Mouse (Mus musculus): ENCODE results near the gene Alk. TPM values are rescaled to one million over a fixed set of nuclear protein-coding genes. Genes with fewer than 3 reads are reported as not detected.

Gene Alk
- polyA plus RNA-seq, 1 experiment from 2014 or later, result 0.07 TPM

- H3K9ac ChIP-seq (replicated peaks), result no peak overlapping the region
- H3K4me3 ChIP-seq (ENCODE audit: low read depth, low read length), result no peak overlapping the region
- no peaks in the 10 kb centered on the region for H3K36me3 ChIP-seq (replicated peaks; ENCODE audit: insufficient read depth, low read length)
- ATAC-seq (no peak), DNase-seq (no peak)
- H3K9me3 ChIP-seq (ENCODE audit: low read length), result no peaks in the 10 kb centered on the region
- H3K27ac ChIP-seq (ENCODE audit: low read depth), result no peak overlapping the region
- H3K4me2 ChIP-seq (ENCODE audit: low read depth, low read length), result no peak overlapping the region
- H3K4me1 ChIP-seq (ENCODE audit: insufficient read depth), result no peaks in the 10 kb centered on the region
- no peaks in the 10 kb centered on the region for H3K27me3 ChIP-seq (ENCODE audit: insufficient read depth, low read length)
- 36% methylated on average over 12 of the region's 12 CpGs for whole genome bisulfite sequencing (ENCODE audit: insufficient replicate concordance)
- no peak for TF ChIP-seq EP300 (IDR thresholded peaks at IDR 0.05; ENCODE audit: low read depth)
- no peak for TF ChIP-seq CTCF (IDR thresholded peaks at IDR 0.05; ENCODE audit: low read depth)
Measured at GRCm38 (mm10) chr17:72076306-72076921, 528.0 kb downstream of the Alk start.

DNA sequence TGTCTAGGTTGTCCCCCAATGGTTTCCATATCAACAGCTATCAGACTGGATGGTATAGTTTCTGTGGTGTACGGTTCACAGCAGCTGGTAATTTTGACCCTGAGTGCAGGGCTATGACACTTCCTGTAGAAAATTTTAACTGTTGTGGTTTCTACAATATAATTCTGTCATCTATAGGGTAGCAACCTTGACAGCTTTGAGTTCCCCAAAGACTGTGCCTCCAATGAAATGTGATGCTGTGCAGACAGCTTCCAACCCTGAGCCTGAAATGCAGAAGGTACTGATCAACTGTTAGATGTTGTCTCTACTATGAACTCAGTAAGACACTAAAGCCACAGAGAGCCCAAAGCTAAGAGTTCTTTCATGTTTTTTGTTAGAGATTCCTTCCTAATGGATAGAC lies 532.6 kb downstream of the Alk start:
- H3K36me3 ChIP-seq (replicated peaks; ENCODE audit: insufficient read depth, low read length), result no peaks in the 10 kb centered on the region
- no peak overlapping the region for H3K27ac ChIP-seq (ENCODE audit: low read depth)
- H3K4me1 ChIP-seq (ENCODE audit: insufficient read depth), result no peaks in the 10 kb centered on the region
- no peak overlapping the region for H3K9ac ChIP-seq (replicated peaks)
- WGBS (ENCODE audit: insufficient replicate concordance), result 41% methylated on average over 1 of the region's 1 CpGs
- no peak overlapping the region for H3K4me3 ChIP-seq (ENCODE audit: low read depth, low read length)
- no peaks in the 10 kb centered on the region for H3K27me3 ChIP-seq (ENCODE audit: insufficient read depth, low read length)
- DNase-seq (no peak), ATAC-seq (no peak)
- TF ChIP-seq CTCF (IDR thresholded peaks at IDR 0.05; ENCODE audit: low read depth), result no peak
- no peak for TF ChIP-seq EP300 (IDR thresholded peaks at IDR 0.05; ENCODE audit: low read depth)
- H3K4me2 ChIP-seq (ENCODE audit: low read depth, low read length), result no peak overlapping the region
- no peaks in the 10 kb centered on the region for H3K9me3 ChIP-seq (ENCODE audit: low read length)

DNA sequence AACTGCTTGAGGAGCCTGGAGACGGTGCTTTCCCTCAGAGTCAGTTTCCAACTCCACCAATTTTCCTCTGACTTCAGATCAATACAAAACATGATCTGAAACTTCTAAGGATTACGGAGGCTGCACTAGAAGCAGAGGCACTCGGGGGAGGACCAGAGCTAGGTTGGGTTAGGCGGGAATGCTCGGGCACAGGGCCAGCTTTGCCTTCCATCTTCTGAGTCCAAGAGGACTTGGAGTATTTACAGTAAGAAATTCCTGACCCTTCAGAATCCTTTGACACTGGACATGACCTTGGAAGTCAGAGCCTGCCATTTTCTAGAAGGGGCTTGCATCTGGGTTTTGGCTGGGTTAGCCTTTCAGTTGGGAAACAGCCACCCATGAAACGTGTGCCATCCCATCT lies 536.3 kb downstream of the Alk start:
- H3K9me3 ChIP-seq (ENCODE audit: low read length), result no peaks in the 10 kb centered on the region
- WGBS (ENCODE audit: insufficient replicate concordance), result 69% methylated on average over 6 of the region's 6 CpGs
- H3K4me2 ChIP-seq (ENCODE audit: low read depth, low read length), result no peak overlapping the region
- DNase-seq (no peak), ATAC-seq (no peak)
- no peaks in the 10 kb centered on the region for H3K27me3 ChIP-seq (ENCODE audit: insufficient read depth, low read length)
- no peaks in the 10 kb centered on the region for H3K36me3 ChIP-seq (replicated peaks; ENCODE audit: insufficient read depth, low read length)
- H3K4me1 ChIP-seq (ENCODE audit: insufficient read depth), result no peaks in the 10 kb centered on the region
- no peak for TF ChIP-seq EP300 (IDR thresholded peaks at IDR 0.05; ENCODE audit: low read depth)
- no peak overlapping the region for H3K9ac ChIP-seq (replicated peaks)
- no peak overlapping the region for H3K4me3 ChIP-seq (ENCODE audit: low read depth, low read length)
- no peak overlapping the region for H3K27ac ChIP-seq (ENCODE audit: low read depth)

DNA sequence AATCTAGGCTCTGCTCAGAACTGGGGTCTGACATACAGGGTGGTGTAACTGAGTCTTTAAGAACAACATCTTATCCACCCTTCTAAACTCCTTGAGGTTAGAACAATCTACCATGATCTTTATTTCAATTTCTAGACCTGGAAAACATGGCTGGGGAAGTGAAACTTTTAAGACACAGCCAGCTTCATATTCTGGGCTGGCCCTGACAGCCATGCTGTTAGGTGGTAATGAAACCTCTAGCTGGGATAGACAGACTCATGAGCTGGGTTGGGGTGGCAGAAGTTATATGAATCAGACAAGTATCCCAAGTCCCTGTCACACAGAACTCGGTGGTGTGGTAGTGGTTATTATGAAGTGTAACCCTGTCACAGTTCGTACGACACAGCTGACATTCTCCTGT lies 541.4 kb downstream of the Alk start:
- Histone ChIP-seq H3K9ac (replicated peaks) (no peak overlapping the region), H3K27me3 (ENCODE audit: insufficient read depth, low read length) (no peaks in the 10 kb centered on the region), H3K9me3 (ENCODE audit: low read length) (no peaks in the 10 kb centered on the region), H3K4me2 (ENCODE audit: low read depth, low read length) (no peak overlapping the region), H3K27ac (ENCODE audit: low read depth) (no peak overlapping the region), H3K4me3 (ENCODE audit: low read depth, low read length) (no peak overlapping the region), H3K4me1 (ENCODE audit: insufficient read depth) (no peaks in the 10 kb centered on the region), H3K36me3 (replicated peaks; ENCODE audit: insufficient read depth, low read length) (no peaks in the 10 kb centered on the region)
- ATAC-seq (no peak), DNase-seq (no peak)
- TF ChIP-seq EP300 (IDR thresholded peaks at IDR 0.05; ENCODE audit: low read depth) (no peak), CTCF (IDR thresholded peaks at IDR 0.05; ENCODE audit: low read depth) (no peak)
- 81% methylated on average over 3 of the region's 3 CpGs for WGBS (ENCODE audit: insufficient replicate concordance)

DNA sequence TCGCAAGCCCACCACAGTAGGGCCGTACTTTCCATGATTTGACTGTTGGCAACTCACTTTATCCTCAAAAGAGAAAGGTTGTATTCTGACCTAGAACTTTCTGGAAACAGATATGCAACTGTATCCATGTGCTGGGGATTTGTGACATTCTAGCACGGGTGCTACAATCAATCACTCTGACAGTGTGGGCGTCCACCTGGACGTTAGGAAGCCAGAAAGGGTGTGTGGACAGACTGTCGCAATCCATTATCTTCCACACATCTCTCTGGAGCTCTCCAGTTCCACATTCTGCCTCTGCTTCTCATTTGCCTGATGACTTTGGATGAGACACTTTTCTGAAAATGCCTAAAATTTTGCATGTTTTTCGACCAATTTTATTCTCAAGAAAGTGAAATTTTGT lies 545.1 kb downstream of the Alk start:
- no peaks in the 10 kb centered on the region for H3K9me3 ChIP-seq (ENCODE audit: low read length)
- TF ChIP-seq EP300 (IDR thresholded peaks at IDR 0.05; ENCODE audit: low read depth) (no peak), CTCF (IDR thresholded peaks at IDR 0.05; ENCODE audit: low read depth) (no peak)
- H3K9ac ChIP-seq (replicated peaks), result no peak overlapping the region
- ATAC-seq (no peak), DNase-seq (no peak)
- WGBS (ENCODE audit: insufficient replicate concordance), result 50% methylated on average over 7 of the region's 7 CpGs
- no peaks in the 10 kb centered on the region for H3K27me3 ChIP-seq (ENCODE audit: insufficient read depth, low read length)
- H3K4me2 ChIP-seq (ENCODE audit: low read depth, low read length), result no peak overlapping the region
- H3K27ac ChIP-seq (ENCODE audit: low read depth), result no peak overlapping the region
- H3K4me1 ChIP-seq (ENCODE audit: insufficient read depth), result no peaks in the 10 kb centered on the region
- H3K36me3 ChIP-seq (replicated peaks; ENCODE audit: insufficient read depth, low read length), result no peaks in the 10 kb centered on the region
- H3K4me3 ChIP-seq (ENCODE audit: low read depth, low read length), result no peak overlapping the region

- 90% methylated on average over 2 of the region's 2 CpGs for WGBS (ENCODE audit: insufficient replicate concordance)
- H3K4me1 ChIP-seq (ENCODE audit: insufficient read depth), result no peaks in the 10 kb centered on the region
Measured at GRCm38 (mm10) chr17:72045671-72046070, 558.8 kb downstream of the Alk start.

More at GRCm38 (mm10) chr17:72045671-72046070, 558.8 kb downstream of the Alk start:
- no peak overlapping the region for H3K4me2 ChIP-seq (ENCODE audit: low read depth, low read length)
- H3K27ac ChIP-seq (ENCODE audit: low read depth), result no peak overlapping the region
- no peaks in the 10 kb centered on the region for H3K27me3 ChIP-seq (ENCODE audit: insufficient read depth, low read length)
- no peak overlapping the region for H3K9ac ChIP-seq (replicated peaks)
- H3K36me3 ChIP-seq (replicated peaks; ENCODE audit: insufficient read depth, low read length), result no peaks in the 10 kb centered on the region
- H3K4me3 ChIP-seq (ENCODE audit: low read depth, low read length), result no peak overlapping the region
- TF ChIP-seq CTCF (IDR thresholded peaks at IDR 0.05; ENCODE audit: low read depth) (no peak), EP300 (IDR thresholded peaks at IDR 0.05; ENCODE audit: low read depth) (no peak)
- no peaks in the 10 kb centered on the region for H3K9me3 ChIP-seq (ENCODE audit: low read length)
- DNase-seq (no peak), ATAC-seq (no peak)

Measured in liver, postnatal 0 days (tissue).